Mouse (Mus musculus) cerebellum, adult 2 months (tissue): ENCODE measurements at regions not wholly inside any gene's neighbourhood (a gene's known extent, or its start where the extent isn't known, plus 50 kb on each side); places are given as distances from the start of the nearest gene placed in this dataset.
"Not testable (repeated sequence)": the region's sequence is repeated elsewhere in the genome, so short reads cannot be mapped to it uniquely, and the experiment has no call there.

Experiments
- DNase-seq, 2 experiments: peaks; one replicate each; pipeline ENCODE4 v3.0.0; 2021
- H3K27ac ChIP-seq: fragments of 200-500 bp; 2 replicates; pipeline ENCODE4 v1.5.1; 2012; ENCODE audit warnings: low read length, control low read depth, inconsistent platforms; ENCODE audit not compliant: insufficient read depth
- H3K27me3 ChIP-seq: fragments of 200-500 bp; 2 replicates; pipeline ENCODE4 v1.6.1; 2012; ENCODE audit warnings: inconsistent platforms, mild to moderate bottlenecking, low read length, moderate library complexity; ENCODE audit not compliant: control insufficient read depth, insufficient read depth
- H3K4me1 ChIP-seq: fragments of 200-500 bp; 2 replicates; pipeline ENCODE4 v1.6.1; 2011; ENCODE audit warnings: low read length; ENCODE audit not compliant: control insufficient read depth, insufficient read depth
- H3K4me3 ChIP-seq: fragments of 200-500 bp; replicated peaks from 2 replicates; pipeline ENCODE3; 2011; ENCODE audit warnings: mild to moderate bottlenecking, low read depth, low read length, control low read depth; ENCODE audit not compliant: insufficient read depth
- CTCF ChIP-seq: fragments of 200-500 bp; IDR thresholded peaks from 2 replicates; pipeline ENCODE4 v1.5.1; 2011; ENCODE audit warnings: low read depth, mild to moderate bottlenecking, control low read depth, low read length, moderate library complexity, borderline replicate concordance; ENCODE audit not compliant: insufficient read depth
- POLR2A ChIP-seq: fragments of 200-500 bp; IDR thresholded peaks from 2 replicates; pipeline ENCODE4 v1.6.1; 2011; ENCODE audit warnings: low read length, control low read depth, borderline replicate concordance; ENCODE audit not compliant: insufficient read depth
- WGBS: fragments of 180-500 bp; shearing (Covaris S2); methylation state at CpG from one replicate; pipeline ENCODE4 v1.1.7; 2018; 5-methylcytosine and 5-hydroxymethylcytosine counted together

DNA sequence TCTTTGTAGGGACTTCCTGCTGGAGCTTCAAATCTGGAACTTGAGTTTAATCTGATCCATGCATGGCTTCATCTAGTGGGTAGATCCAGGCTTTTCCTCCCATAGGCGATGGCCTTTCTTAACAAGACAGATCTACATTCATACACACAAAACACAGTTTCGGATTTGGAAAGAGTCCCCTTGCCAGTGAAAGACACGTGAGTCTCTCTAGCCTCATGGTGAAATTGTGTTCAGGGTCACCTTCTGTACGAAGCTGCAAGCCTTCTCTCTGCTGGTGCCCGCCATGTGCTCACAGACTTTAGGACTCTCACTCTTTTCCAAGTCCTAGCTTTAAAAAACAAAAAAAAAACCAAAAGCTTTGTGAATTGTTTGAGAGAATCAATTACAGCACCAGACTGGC is 51.4 kb upstream of the Dlx2 start:
- Histone ChIP-seq H3K4me3 (no peak overlapping the region), H3K4me1 (no peaks in the 10 kb centered on the region), H3K27ac (no peak overlapping the region), H3K27me3 (no peaks in the 10 kb centered on the region)
- 77% methylated on average over 5 of the region's 5 CpGs for WGBS
- TF ChIP-seq POLR2A: no peak
- no peak for TF ChIP-seq CTCF
- no peak for DNase-seq

DNA sequence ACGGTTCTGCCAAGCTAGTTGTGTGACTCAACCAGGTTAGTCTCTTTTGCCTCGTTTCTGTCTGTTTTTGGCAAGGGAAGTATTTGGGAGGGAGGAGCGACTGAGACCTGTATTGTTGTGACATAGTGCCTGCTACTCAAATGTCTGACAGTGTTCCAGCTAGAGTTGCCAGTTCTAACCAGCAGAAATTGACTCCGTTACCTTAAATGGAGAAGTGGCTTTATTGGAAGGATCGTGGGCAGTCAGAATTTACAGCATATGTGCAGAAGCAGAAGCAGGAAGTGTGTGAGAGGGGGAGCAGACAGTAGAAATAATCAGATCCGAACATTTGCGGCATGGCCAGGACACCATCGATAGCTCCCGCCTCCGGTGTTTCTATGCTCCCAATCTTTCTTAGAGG is 51.8 kb upstream of the Dlx2 start:
- DNase-seq: peak in 1 of 2 experiments; percentile 10
- no peak overlapping the region for H3K4me3 ChIP-seq

DNA sequence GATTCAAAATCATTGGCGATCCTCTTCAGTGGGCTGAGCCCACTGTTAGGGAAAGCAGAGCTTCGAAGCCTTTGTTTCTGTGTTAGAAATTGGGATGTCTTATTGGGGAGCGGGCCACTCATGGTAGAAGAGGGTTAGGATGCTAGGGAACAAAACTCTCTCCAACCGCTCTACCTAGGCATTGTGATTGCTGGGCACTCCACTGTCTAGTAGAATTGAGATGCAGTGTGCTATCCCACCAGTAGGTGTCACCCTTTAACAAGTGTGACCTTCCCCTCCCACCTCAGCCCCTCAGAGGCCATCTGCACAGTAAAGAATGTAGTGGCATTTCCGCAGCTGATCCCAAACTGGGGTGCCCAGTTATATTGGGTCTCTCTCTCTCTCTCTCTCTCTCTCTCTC is 52.2 kb upstream of the Dlx2 start:
- DNase-seq: peak; percentile 64
- 17% methylated on average over 5 of the region's 5 CpGs for WGBS
- TF ChIP-seq CTCF: peak; percentile 96
- no peak for TF ChIP-seq POLR2A
- Histone ChIP-seq H3K4me3 (no peak overlapping the region), H3K27me3 (no peaks in the 10 kb centered on the region), H3K4me1 (no peaks in the 10 kb centered on the region), H3K27ac (no peak overlapping the region)

More for the DNA sequence above, 51.8 kb upstream of the Dlx2 start:
- H3K27ac ChIP-seq: no peak overlapping the region
- WGBS: 58% methylated on average over 10 of the region's 10 CpGs
- TF ChIP-seq CTCF (no peak), POLR2A (no peak)
- H3K4me1 ChIP-seq: no peaks in the 10 kb centered on the region
- H3K27me3 ChIP-seq: no peaks in the 10 kb centered on the region

DNA sequence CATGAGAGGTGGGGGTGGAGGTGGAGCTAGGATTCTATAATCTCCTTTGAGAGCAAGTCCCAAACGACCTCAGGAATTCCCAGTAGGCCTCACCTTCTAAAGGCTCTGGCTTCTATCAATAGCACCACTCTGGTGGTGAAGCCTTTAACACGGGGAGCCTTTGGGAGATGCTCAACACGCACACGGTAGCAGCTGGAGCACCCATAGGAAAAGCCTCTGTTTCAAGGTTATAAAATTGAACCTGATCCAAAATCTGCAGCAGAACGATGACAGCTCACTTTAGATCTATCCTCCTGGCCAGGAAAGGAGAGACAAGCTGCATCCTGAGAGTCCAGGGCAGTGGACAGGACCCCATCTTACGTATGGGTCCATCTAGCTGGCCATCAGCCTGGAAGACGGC is 53.7 kb upstream of the Dlx2 start:
- no peaks in the 10 kb centered on the region for H3K27me3 ChIP-seq
- TF ChIP-seq POLR2A (no peak), CTCF (no peak)
- DNase-seq: no peak
- H3K4me1 ChIP-seq: no peaks in the 10 kb centered on the region
- 68% methylated on average over 7 of the region's 7 CpGs for WGBS
- no peak overlapping the region for H3K4me3 ChIP-seq
- no peak overlapping the region for H3K27ac ChIP-seq

DNA sequence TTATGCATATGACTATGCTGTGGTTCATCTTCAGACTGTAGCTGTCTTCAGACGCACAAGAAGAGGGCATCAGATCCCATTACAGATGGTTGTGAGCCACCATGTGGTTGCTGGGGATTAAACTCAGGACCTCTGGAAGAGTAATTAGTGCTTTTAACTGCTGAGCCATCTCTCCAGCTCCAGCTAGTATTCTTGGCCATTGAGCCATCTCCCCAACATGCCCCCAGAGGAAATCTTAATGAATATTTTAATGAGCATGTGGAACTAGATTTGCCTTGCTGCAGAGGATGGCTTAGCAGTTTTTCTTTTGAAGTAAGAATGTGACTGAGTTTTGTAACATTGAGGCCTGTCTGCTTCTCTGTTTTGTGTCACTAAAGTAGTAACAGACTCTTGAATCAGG is 54.4 kb upstream of the Dlx2 start:
- TF ChIP-seq CTCF: no peak
- no peak for TF ChIP-seq POLR2A
- no peak for DNase-seq
- 72% methylated on average over 1 of the region's 1 CpGs for WGBS
- Histone ChIP-seq H3K27me3 (no peaks in the 10 kb centered on the region), H3K4me3 (no peak overlapping the region), H3K4me1 (no peaks in the 10 kb centered on the region), H3K27ac (no peak overlapping the region)

DNA sequence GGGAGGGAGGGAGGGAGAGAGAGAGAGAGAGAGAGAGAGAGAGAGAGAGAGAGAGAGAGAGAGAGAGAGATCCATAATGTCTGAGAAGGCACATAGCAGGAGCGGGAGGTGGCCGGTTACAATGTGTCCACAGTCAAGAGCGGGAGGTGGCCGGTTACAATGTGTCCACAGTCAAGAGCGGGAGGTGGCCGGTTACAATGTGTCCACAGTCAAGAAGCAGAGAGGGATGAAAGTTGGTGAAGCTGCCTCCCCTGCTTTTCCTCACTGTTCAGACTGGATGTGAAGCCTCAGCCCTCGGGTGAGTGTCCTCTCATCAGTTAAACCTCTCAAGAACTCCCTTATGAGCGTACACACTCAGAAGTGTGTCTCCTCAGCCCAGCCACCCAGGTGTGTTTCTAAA is 57.2 kb upstream of the Dlx2 start:
- WGBS: 92% methylated on average over 8 of the region's 8 CpGs
- not testable (repeated sequence) for H3K4me3 ChIP-seq, H3K27me3 ChIP-seq, H3K4me1 ChIP-seq, H3K27ac ChIP-seq, DNase-seq

DNA sequence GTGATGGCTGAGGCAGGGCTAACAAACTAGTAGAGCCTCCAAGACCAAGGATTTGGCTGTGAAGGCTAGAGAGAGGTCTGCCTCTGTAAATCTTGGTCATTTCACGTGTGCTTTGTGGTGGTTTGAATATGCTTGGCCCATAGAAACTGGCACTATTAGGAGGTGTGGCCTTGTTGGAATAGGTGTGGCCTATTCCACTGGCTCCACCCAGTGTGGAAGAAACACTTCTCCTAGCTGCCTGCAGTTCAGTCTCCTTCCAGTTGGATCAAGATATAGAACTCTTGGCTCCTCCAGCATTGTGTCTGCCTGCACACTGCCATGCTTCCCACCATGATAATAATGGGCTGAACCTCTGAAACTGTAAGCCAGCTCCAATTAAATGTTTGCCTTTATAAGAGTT is 59.1 kb upstream of the Dlx2 start:
- TF ChIP-seq CTCF (no peak), POLR2A (no peak)
- no peaks in the 10 kb centered on the region; the same call in 1 of the 2 replicates for H3K27me3 ChIP-seq
- DNase-seq: no peak
- no peak overlapping the region for H3K27ac ChIP-seq
- H3K4me3 ChIP-seq: no peak overlapping the region
- H3K4me1 ChIP-seq: no peaks in the 10 kb centered on the region
- 88% methylated on average over 1 of the region's 1 CpGs for WGBS

DNA sequence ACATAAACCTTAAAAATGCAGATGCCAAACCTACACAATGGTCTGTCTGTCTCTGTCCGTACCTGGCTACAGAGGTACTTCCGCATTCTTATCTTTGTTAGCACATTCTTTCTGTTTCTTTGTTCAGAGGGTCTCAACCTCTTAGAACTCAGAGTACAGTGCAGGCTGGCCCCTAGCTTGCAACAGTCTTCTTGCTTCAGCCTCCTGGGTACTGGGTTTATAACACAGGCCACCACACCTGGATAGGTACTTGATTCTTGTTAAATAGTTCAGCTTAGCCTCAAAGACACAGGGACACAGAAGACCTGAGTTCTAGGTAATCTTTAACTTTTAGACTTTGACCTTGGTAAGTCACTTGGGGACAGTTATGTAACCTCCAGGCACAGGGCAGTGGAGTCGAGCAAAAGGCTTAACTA is 60.5 kb upstream of the Dlx2 start:
- H3K4me1 ChIP-seq: no peaks in the 10 kb centered on the region
- no peaks in the 10 kb centered on the region; the same call in 1 of the 2 replicates for H3K27me3 ChIP-seq
- no peak overlapping the region for H3K4me3 ChIP-seq
- WGBS: 93% methylated on average over 3 of the region's 3 CpGs
- H3K27ac ChIP-seq: no peak overlapping the region
- no peak for TF ChIP-seq CTCF
- no peak for TF ChIP-seq POLR2A
- no peak for DNase-seq
